Mouse (Mus musculus): ENCODE measurements at regions not wholly inside any gene's neighbourhood (a gene's known extent, or its start where the extent isn't known, plus 50 kb on each side); places are given as distances from the start of the nearest gene placed in this dataset.
A peak's percentile ranks its signal among the peaks of the same experiment; 100 is the strongest.

- DNase-seq (ENCODE audit: low spot score in 2 of 2): peak in 1 of 2 experiments; percentile 51
These were observed 84.3 kb upstream of the Phyhipl start for GRCm38 (mm10) chr10:70740095-70740494.

GRCm38 (mm10) chr10:70739348-70739966 lies 83.7 kb upstream of the Phyhipl start:
- DNase-seq (ENCODE audit: low spot score in 2 of 2): no peak

- no peak for DNase-seq (ENCODE audit: low spot score in 2 of 2)
These were observed 82.9 kb upstream of the Phyhipl start for GRCm38 (mm10) chr10:70738686-70739085.

GRCm38 (mm10) chr10:70733956-70734355 lies 78.2 kb upstream of the Phyhipl start:
- DNase-seq (ENCODE audit: low spot score in 2 of 2): no peak

DNA sequence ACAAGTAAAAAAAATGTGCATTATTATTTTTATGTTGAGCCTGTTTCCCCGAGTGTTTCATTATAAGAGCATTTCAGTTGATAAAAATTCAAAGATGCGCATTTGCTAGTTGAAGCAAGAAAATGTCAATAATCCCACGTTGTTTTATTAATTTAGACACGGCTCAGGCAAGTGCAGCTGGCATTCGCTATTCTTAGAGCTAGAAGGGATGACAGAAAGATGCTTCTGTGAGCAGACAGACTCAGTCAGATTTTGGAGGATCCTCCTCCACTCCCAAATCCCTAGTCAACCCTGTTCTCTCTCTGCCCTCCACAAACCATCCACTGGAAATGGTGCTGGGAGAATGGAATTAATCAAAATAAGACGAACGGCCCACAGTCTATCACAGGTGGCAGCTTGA lies 77.7 kb upstream of the Phyhipl start:
- no peak for DNase-seq (ENCODE audit: low spot score in 2 of 2)

DNA sequence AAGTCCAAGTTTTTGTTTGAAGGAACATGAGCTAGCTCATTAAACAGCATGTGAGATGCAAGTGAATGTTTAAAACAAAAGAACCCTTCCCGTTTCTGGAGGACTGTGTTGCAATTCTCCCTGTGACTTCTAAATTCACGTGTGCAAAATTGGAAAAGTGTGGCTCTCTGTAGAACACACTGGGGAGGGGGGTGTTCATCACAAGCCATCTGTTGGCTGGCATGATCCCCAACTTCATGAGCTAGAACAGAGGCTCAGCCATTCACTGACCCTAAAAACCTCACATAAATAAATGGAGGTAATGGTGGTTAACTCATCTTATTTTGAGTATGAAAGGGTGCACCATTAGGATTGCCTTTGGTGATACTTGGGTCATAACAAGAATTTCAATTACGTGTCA lies 69.3 kb upstream of the Phyhipl start:
- DNase-seq (ENCODE audit: low spot score in 2 of 2): no peak

- no peak for DNase-seq (ENCODE audit: low spot score in 2 of 2)
These were observed 67.0 kb upstream of the Phyhipl start for GRCm38 (mm10) chr10:70722783-70723182.

DNA sequence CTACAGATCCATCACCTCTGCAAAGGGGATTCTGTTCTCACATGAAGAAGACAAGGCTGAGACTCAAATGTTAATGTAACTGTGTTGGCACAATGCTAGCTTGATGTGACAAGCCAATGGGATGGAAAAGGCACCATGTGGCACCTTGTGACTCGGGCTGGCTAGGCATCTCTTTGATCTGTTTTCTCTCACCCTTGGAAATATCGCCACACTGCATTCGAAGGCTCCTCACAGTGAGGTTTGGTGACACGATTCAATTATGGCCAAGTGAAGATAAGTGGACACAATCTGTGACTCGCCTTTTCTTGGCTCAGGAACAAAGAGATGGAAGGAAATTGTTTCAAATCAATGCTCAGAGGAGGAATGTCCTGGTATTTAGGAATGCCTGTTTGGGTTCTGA lies 66.6 kb upstream of the Phyhipl start:
- DNase-seq (ENCODE audit: low spot score in 2 of 2): no peak

- peak in 1 of 2 experiments; percentile 28 for DNase-seq (ENCODE audit: low spot score in 2 of 2)
These were observed 61.7 kb upstream of the Phyhipl start for GRCm38 (mm10) chr10:70717464-70717863.

DNA sequence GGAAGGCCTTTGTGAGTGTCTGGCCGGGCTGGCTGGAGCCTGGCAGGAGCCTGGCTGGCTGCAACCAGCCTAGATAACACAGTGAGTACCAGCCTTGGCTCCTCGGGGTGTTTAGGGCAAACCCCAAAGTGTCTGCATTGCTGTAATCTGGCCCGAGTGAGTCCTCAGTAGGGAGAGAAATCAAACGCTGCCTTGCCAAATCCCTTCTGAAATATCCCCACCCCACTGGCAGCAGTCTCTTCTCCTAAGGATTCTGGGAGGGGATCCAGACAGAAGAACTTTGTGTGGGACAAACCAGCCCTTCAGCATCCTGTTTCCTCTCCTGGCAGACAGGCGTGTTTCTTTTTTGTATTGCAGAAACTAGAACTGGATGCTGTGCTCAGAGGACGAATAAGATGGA lies 61.3 kb upstream of the Phyhipl start:
- peak; percentile 28 to 79 for DNase-seq (ENCODE audit: low spot score in 2 of 2)

DNA sequence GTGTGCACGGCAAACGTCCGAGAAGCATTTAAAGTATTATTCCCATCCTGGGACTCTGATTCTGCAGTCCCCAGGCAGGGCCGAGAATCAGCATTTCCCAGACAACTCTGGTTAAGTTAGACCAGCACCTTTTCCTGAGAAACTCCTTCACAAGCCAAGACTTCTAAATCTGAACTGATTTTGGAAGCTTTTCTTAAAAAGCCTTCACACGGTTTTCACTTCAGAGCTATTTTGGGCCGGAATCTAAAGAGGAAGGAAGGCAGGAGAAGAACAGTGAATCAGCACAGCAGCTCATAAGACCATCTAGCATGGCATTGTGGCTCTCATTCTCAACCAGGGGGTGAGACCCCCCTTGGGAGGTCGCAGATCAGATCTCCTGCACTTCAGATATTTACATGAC lies 57.5 kb upstream of the Phyhipl start:
- peak in 1 of 2 experiments; percentile 24 for DNase-seq (ENCODE audit: low spot score in 2 of 2)

DNA sequence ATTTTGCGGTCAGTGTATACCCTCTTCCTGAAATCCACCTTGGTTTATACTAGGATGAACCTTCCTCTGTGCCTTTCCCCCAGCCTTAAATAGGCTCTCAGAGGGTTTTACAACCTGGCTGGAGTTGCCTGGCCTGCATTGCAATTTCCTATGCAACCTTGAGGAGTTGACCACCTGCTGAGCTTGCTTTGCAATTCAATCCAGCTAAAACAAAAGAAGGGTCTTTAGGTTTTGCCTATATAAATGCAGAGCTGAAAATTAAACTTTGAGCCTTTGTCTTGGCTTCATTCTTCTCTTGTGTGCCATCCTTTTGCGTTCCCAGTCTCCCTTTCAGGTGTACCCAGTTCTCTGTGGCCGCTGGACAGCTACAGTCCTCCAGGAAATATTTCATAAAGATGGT lies 53.0 kb upstream of the Phyhipl start:
- no peak for DNase-seq (ENCODE audit: low spot score in 2 of 2)
